Comparison of ENCODE assay signal across 19 mouse cellular contexts in genomic region chr7:101067521-101067920, GRCm38 (mm10). TPM values are rescaled to one million over a fixed set of nuclear protein-coding genes. Genes with fewer than 3 reads are reported as not detected.
DNase-seq lines count a peak whose midpoint lies in the region; ATAC-seq and TF ChIP-seq lines count a peak whose summit lies in the region.
"Had no signal": no experiment of that assay in that cellular context is flagged by ENCODE, and none has a peak within 500 bp of the region (broad histone marks: within the 10 kb centered on the region; RNA-seq: fewer than 3 reads in every experiment).

No protein-coding gene starts in this region.

- no peaks in the 10 kb centered on the region for H3K27me3 ChIP-seq in kidney, postnatal 0 days (ENCODE audit: insufficient read depth, low read length)
- H3K27me3 ChIP-seq in spleen, adult 2 months (ENCODE audit: control insufficient read depth, insufficient read depth, low read length): no peaks in the 10 kb centered on the region
- H3K27me3 ChIP-seq in intestine, postnatal 0 days (replicated peaks; ENCODE audit: control insufficient read depth, insufficient read depth, low read length): no peaks in the 10 kb centered on the region
- H3K27me3 ChIP-seq: forebrain, embryonic 13.5 days; heart, embryonic 13.5 days; hindbrain, embryonic 12.5 days had no signal

- H3K9me3 ChIP-seq in kidney, postnatal 0 days (replicated peaks; ENCODE audit: low read length): no peaks in the 10 kb centered on the region
- no peaks in the 10 kb centered on the region for H3K9me3 ChIP-seq in intestine, postnatal 0 days (ENCODE audit: control insufficient read depth)
- H3K9me3 ChIP-seq: embryonic facial prominence, embryonic 10.5 days; forebrain, embryonic 13.5 days; heart, embryonic 13.5 days; hindbrain, embryonic 12.5 days had no signal

- no peak overlapping the region for H3K27ac ChIP-seq in kidney, postnatal 0 days
- peak overlapping the region; percentile 39; the same call in 1 of the 2 replicates for H3K27ac ChIP-seq in spleen, adult 2 months (ENCODE audit: insufficient read depth, low read length)
- peak overlapping the region; percentile 96 for H3K27ac ChIP-seq in intestine, postnatal 0 days (ENCODE audit: low read depth, low read length)
- H3K27ac ChIP-seq: embryonic facial prominence, embryonic 10.5 days; forebrain, embryonic 13.5 days; heart, embryonic 13.5 days; hindbrain, embryonic 12.5 days had no signal

- no peak for TF ChIP-seq CTCF in kidney, postnatal 0 days (IDR thresholded peaks at IDR 0.05; ENCODE audit: low read depth)
- no peak for TF ChIP-seq CTCF in spleen, adult 2 months (IDR thresholded peaks at IDR 0.05; ENCODE audit: extremely low read depth, insufficient read depth, insufficient read length, insufficient replicate concordance)
- TF ChIP-seq CTCF in intestine, postnatal 0 days (IDR thresholded peaks at IDR 0.05; ENCODE audit: low read depth): no peak

- H3K4me1 ChIP-seq in kidney, postnatal 0 days (replicated peaks; ENCODE audit: insufficient read depth, low read length): 0 out of 2 replicates have a peak, but pooled peaks cover 5% of the 10 kb centered on the region
- peaks cover 32% of the 10 kb centered on the region; the same call in 1 of the 2 replicates for H3K4me1 ChIP-seq in spleen, adult 2 months (ENCODE audit: control insufficient read depth, insufficient read depth, insufficient read length)
- peaks cover 24% of the 10 kb centered on the region for H3K4me1 ChIP-seq in intestine, postnatal 0 days (replicated peaks; ENCODE audit: control insufficient read depth, insufficient read depth, low read length)
- H3K4me1 ChIP-seq: forebrain, embryonic 13.5 days; hindbrain, embryonic 12.5 days had no signal

- H3K9ac ChIP-seq in kidney, postnatal 0 days (ENCODE audit: low read depth, low read length): no peak overlapping the region
- H3K9ac ChIP-seq in intestine, postnatal 0 days (ENCODE audit: low read depth, low read length): no peak overlapping the region
- H3K9ac ChIP-seq: forebrain, embryonic 13.5 days; forebrain, postnatal 0 days; heart, embryonic 13.5 days; hindbrain, embryonic 12.5 days had no signal

- TF ChIP-seq POLR2A in spleen, adult 2 months (IDR thresholded peaks at IDR 0.05; ENCODE audit: low read depth, low read length): no peak

- H3K36me3 ChIP-seq in kidney, postnatal 0 days (ENCODE audit: insufficient read depth, low read length): no peaks in the 10 kb centered on the region
- no peaks in the 10 kb centered on the region for H3K36me3 ChIP-seq in spleen, adult 2 months (ENCODE audit: control insufficient read depth, insufficient read depth, low read length)
- H3K36me3 ChIP-seq in intestine, postnatal 0 days (ENCODE audit: control insufficient read depth, insufficient read depth): no peaks in the 10 kb centered on the region
- H3K36me3 ChIP-seq: embryonic facial prominence, embryonic 10.5 days; heart, embryonic 13.5 days; hindbrain, embryonic 12.5 days had no signal

- no peak overlapping the region for H3K4me2 ChIP-seq in kidney, postnatal 0 days (ENCODE audit: low read length)
- H3K4me2 ChIP-seq in intestine, postnatal 0 days (replicated peaks; ENCODE audit: low read depth): no peak overlapping the region
- H3K4me2 ChIP-seq: forebrain, embryonic 13.5 days; heart, embryonic 13.5 days; hindbrain, embryonic 12.5 days had no signal

- no peak overlapping the region for H3K4me3 ChIP-seq in kidney, postnatal 0 days (replicated peaks; ENCODE audit: low read depth, low read length)
- H3K4me3 ChIP-seq in spleen, adult 2 months (ENCODE audit: extremely low read depth, insufficient read depth, insufficient read length): no peak overlapping the region
- H3K4me3 ChIP-seq in intestine, postnatal 0 days (ENCODE audit: low read depth, low read length): no peak overlapping the region
- H3K4me3 ChIP-seq: embryonic facial prominence, embryonic 10.5 days; forebrain, embryonic 13.5 days; heart, embryonic 13.5 days; hindbrain, embryonic 12.5 days had no signal

- no peak for DNase-seq in kidney, postnatal 0 days (ENCODE audit: low spot score)
- no peak for DNase-seq in kidney, adult 18-20 months
- DNase-seq in spleen, adult 2 months (ENCODE audit: low read depth in 1 of 2, low spot score in 2 of 2): no peak
- DNase-seq in spleen, postnatal 14 days (ENCODE audit: low spot score in 2 of 2): no peak
- DNase-seq in urinary bladder, postnatal 10 days (ENCODE audit: low spot score): no peak
- DNase-seq: adrenal gland, adult 2 months; adrenal gland, postnatal 25 days; cerebellum, adult 18-20 months; cerebellum, postnatal 10 days; forebrain, postnatal 0 days; gastrocnemius, postnatal 36 days; heart, postnatal 36 days had no signal

- 84% methylated on average over 2 of the region's 2 CpGs for WGBS in kidney, postnatal 0 days
- WGBS in spleen, adult 2 months: 58% methylated on average over 2 of the region's 2 CpGs
- WGBS in intestine, postnatal 0 days: 80% methylated on average over 2 of the region's 2 CpGs

- ATAC-seq in kidney, postnatal 0 days (replicated peaks; ENCODE audit: low FRiP score, low read depth): 0 out of 2 replicates have a peak, but pooled peaks have one; percentile 24
- ATAC-seq in intestine, postnatal 0 days: no peak
- ATAC-seq in CD4-positive, CD25-positive, alpha-beta regulatory T cell, adult 4 months: no peak
- ATAC-seq: forebrain, embryonic 13.5 days; forebrain, postnatal 0 days; hindbrain, embryonic 16.5 days had no signal

RNA-seq across cellular contexts. Expression of gene Fchsd2, which starts 25.1 kb away (rescaled TPM):
- polyA plus RNA-seq in kidney, postnatal 0 days (2015; fragmentation: Nextera tagmentation; extraction: Ambion mirVana): 15.9 and 16.5 TPM in 2 replicates
- 20.2 and 21.5 TPM in 2 replicates for polyA plus RNA-seq in spleen, adult 2 months (2012; rRNA removed)
- 20.1 and 26.1 TPM in 2 replicates for polyA plus RNA-seq in intestine, postnatal 0 days (2015; fragmentation: Nextera tagmentation; extraction: Ambion mirVana)
- polyA plus RNA-seq in CD4-positive, CD25-positive, alpha-beta regulatory T cell, adult 4 months (2017; shearing (Covaris generic)): 10 to 100 TPM; 38.9 to 44.1 TPM

RNA-seq across cellular contexts. Expression of gene P2ry2, which starts 54.9 kb away (rescaled TPM):
- polyA plus RNA-seq in kidney, postnatal 0 days (2015; fragmentation: Nextera tagmentation; extraction: Ambion mirVana): 4.0 and 4.2 TPM in 2 replicates
- polyA plus RNA-seq in spleen, adult 2 months (2012; rRNA removed): 7.7 and 8.9 TPM in 2 replicates
- 2.0 and 2.6 TPM in 2 replicates for polyA plus RNA-seq in intestine, postnatal 0 days (2015; fragmentation: Nextera tagmentation; extraction: Ambion mirVana)
- not detected for polyA plus RNA-seq in CD4-positive, CD25-positive, alpha-beta regulatory T cell, adult 4 months (2017; shearing (Covaris generic))
- polyA plus RNA-seq: forebrain, embryonic 13.5 days had no signal
